Mouse (Mus musculus) limb, embryonic 15.5 days (tissue): Measurements from ENCODE around the gene Arhgap17. TPM values are rescaled to one million over a fixed set of nuclear protein-coding genes. Genes with fewer than 3 reads are reported as not detected.

ENCODE experiments used
- polyA plus RNA-seq: library from polyadenylated mRNA; unstranded; fragments of >200 nt; fragmentation: Nextera tagmentation; extraction: Ambion mirVana; gene quantifications from 2 replicates; pipeline ENCODE4 v1.2.1, GENCODE M21; 2015

Arhgap17 gene
- polyA plus RNA-seq, 1 experiment from 2014 or later, result 19.6 TPM

Other genes starting within 250 kb of the Arhgap17 start
- 38.2 and 43.5 TPM in 2 replicates for gene Tnrc6a, start 246.0 kb downstream of the Arhgap17 start, polyA plus RNA-seq
- not detected in 2 replicates for gene Slc5a11, start 155.1 kb downstream of the Arhgap17 start, polyA plus RNA-seq
- 41.1 and 42.8 TPM in 2 replicates for gene Lcmt1, start 131 bp downstream of the Arhgap17 start, polyA plus RNA-seq
- gene Aqp8, start 92.4 kb upstream of the Arhgap17 start, polyA plus RNA-seq, result not detected in 2 replicates
- gene Zkscan2, start 130.5 kb upstream of the Arhgap17 start, polyA plus RNA-seq, result 1.6 and 2.2 TPM in 2 replicates